Mouse (Mus musculus): Measurements from ENCODE around the gene Sp2. TPM values are rescaled to one million over a fixed set of nuclear protein-coding genes. Genes with fewer than 3 reads are reported as not detected.

Gene Sp2
- polyA plus RNA-seq, 1 experiment from 2014 or later, result 15.8 TPM

- no peaks in the 10 kb centered on the region for H3K9me3 ChIP-seq (replicated peaks; ENCODE audit: control insufficient read depth, low read length)
Measured at GRCm38 (mm10) chr11:96991501-96991900, 8.7 kb upstream of the Sp2 start.

GRCm38 (mm10) chr11:96987873-96988655 is 5.3 kb upstream of the Sp2 start:
- Histone ChIP-seq H3K9ac (replicated peaks; ENCODE audit: low read length) (peak overlapping the region; percentile 3), H3K9me3 (replicated peaks; ENCODE audit: control insufficient read depth, low read length) (no peaks in the 10 kb centered on the region), H3K36me3 (replicated peaks; ENCODE audit: control insufficient read depth, insufficient read depth, low read depth, low read length) (no peaks in the 10 kb centered on the region), H3K4me3 (ENCODE audit: low read depth, low read length) (peak overlapping the region; percentile 18), H3K4me2 (ENCODE audit: low read depth, low read length) (peak overlapping the region; percentile 41), H3K4me1 (ENCODE audit: control insufficient read depth, insufficient read depth, low read length) (no peaks in the 10 kb centered on the region; the same call in 1 of the 2 replicates), H3K27ac (replicated peaks; ENCODE audit: low read depth, low read length) (no peak overlapping the region), H3K27me3 (ENCODE audit: control insufficient read depth, insufficient read depth, low read length) (peaks cover 2% of the 10 kb centered on the region)
- ATAC-seq (replicated peaks; ENCODE audit: insufficient number of reproducible peaks, low FRiP score, low TSS enrichment, low read depth) (no peak), DNase-seq (ENCODE audit: low spot score) (peak; percentile 40)
- 6% methylated on average over 31 of the region's 31 CpGs for WGBS

More at GRCm38 (mm10) chr11:96991501-96991900, 8.7 kb upstream of the Sp2 start:
- Histone ChIP-seq H3K36me3 (replicated peaks; ENCODE audit: control insufficient read depth, insufficient read depth, low read depth, low read length) (no peaks in the 10 kb centered on the region), H3K27ac (replicated peaks; ENCODE audit: low read depth, low read length) (no peak overlapping the region), H3K9ac (replicated peaks; ENCODE audit: low read length) (no peak overlapping the region), H3K4me2 (ENCODE audit: low read depth, low read length) (no peak overlapping the region), H3K4me3 (ENCODE audit: low read depth, low read length) (no peak overlapping the region), H3K4me1 (ENCODE audit: control insufficient read depth, insufficient read depth, low read length) (no peaks in the 10 kb centered on the region; the same call in none of the 2 replicates), H3K27me3 (ENCODE audit: control insufficient read depth, insufficient read depth, low read length) (peaks cover 1% of the 10 kb centered on the region; the same call in 1 of the 2 replicates)
- ATAC-seq (replicated peaks; ENCODE audit: insufficient number of reproducible peaks, low FRiP score, low TSS enrichment, low read depth) (no peak), DNase-seq (ENCODE audit: low spot score) (no peak)
- WGBS, result 78% methylated on average over 5 of the region's 5 CpGs

GRCm38 (mm10) chr11:96986463-96986862 is 3.7 kb upstream of the Sp2 start:
- Histone ChIP-seq H3K4me2 (ENCODE audit: low read depth, low read length) (no peak overlapping the region), H3K27me3 (ENCODE audit: control insufficient read depth, insufficient read depth, low read length) (peaks cover 2% of the 10 kb centered on the region), H3K27ac (replicated peaks; ENCODE audit: low read depth, low read length) (no peak overlapping the region), H3K9ac (replicated peaks; ENCODE audit: low read length) (no peak overlapping the region), H3K4me3 (ENCODE audit: low read depth, low read length) (no peak overlapping the region), H3K9me3 (replicated peaks; ENCODE audit: control insufficient read depth, low read length) (no peaks in the 10 kb centered on the region), H3K4me1 (ENCODE audit: control insufficient read depth, insufficient read depth, low read length) (no peaks in the 10 kb centered on the region; the same call in 1 of the 2 replicates), H3K36me3 (replicated peaks; ENCODE audit: control insufficient read depth, insufficient read depth, low read depth, low read length) (no peaks in the 10 kb centered on the region)
- ATAC-seq (replicated peaks; ENCODE audit: insufficient number of reproducible peaks, low FRiP score, low TSS enrichment, low read depth) (no peak), DNase-seq (ENCODE audit: low spot score) (no peak)
- 58% methylated on average over 3 of the region's 3 CpGs for WGBS

GRCm38 (mm10) chr11:96984903-96985302 is 2.1 kb upstream of the Sp2 start:
- Histone ChIP-seq H3K4me1 (ENCODE audit: control insufficient read depth, insufficient read depth, low read length) (no peaks in the 10 kb centered on the region; the same call in 1 of the 2 replicates), H3K9ac (replicated peaks; ENCODE audit: low read length) (peak overlapping the region; percentile 1; the same call in 1 of the 2 replicates), H3K27ac (replicated peaks; ENCODE audit: low read depth, low read length) (no peak overlapping the region), H3K27me3 (ENCODE audit: control insufficient read depth, insufficient read depth, low read length) (peaks cover 2% of the 10 kb centered on the region), H3K36me3 (replicated peaks; ENCODE audit: control insufficient read depth, insufficient read depth, low read depth, low read length) (no peaks in the 10 kb centered on the region), H3K4me2 (ENCODE audit: low read depth, low read length) (no peak overlapping the region), H3K9me3 (replicated peaks; ENCODE audit: control insufficient read depth, low read length) (no peaks in the 10 kb centered on the region), H3K4me3 (ENCODE audit: low read depth, low read length) (no peak overlapping the region)
- no peak for DNase-seq (ENCODE audit: low spot score)
- no peak for ATAC-seq (replicated peaks; ENCODE audit: insufficient number of reproducible peaks, low FRiP score, low TSS enrichment, low read depth)
- WGBS, result 22% methylated on average over 4 of the region's 4 CpGs

- no peak overlapping the region for H3K4me3 ChIP-seq (ENCODE audit: low read depth, low read length)
- no peaks in the 10 kb centered on the region for H3K36me3 ChIP-seq (replicated peaks; ENCODE audit: control insufficient read depth, insufficient read depth, low read depth, low read length)
- no peaks in the 10 kb centered on the region for H3K9me3 ChIP-seq (replicated peaks; ENCODE audit: control insufficient read depth, low read length)
- DNase-seq (ENCODE audit: low spot score), result peak; percentile 88
- no peak for ATAC-seq (replicated peaks; ENCODE audit: insufficient number of reproducible peaks, low FRiP score, low TSS enrichment, low read depth)
- H3K4me2 ChIP-seq (ENCODE audit: low read depth, low read length), result peak overlapping the region; percentile 32
- H3K9ac ChIP-seq (replicated peaks; ENCODE audit: low read length), result no peak overlapping the region
- H3K27me3 ChIP-seq (ENCODE audit: control insufficient read depth, insufficient read depth, low read length), result peaks cover 2% of the 10 kb centered on the region
- H3K4me1 ChIP-seq (ENCODE audit: control insufficient read depth, insufficient read depth, low read length), result no peaks in the 10 kb centered on the region; the same call in 1 of the 2 replicates
- no peak overlapping the region for H3K27ac ChIP-seq (replicated peaks; ENCODE audit: low read depth, low read length)
- WGBS, result 3% methylated on average over 7 of the region's 7 CpGs
Measured at GRCm38 (mm10) chr11:96982355-96982754, 404 bp downstream of the Sp2 start.

GRCm38 (mm10) chr11:96981461-96981860 is 1.3 kb downstream of the Sp2 start:
- H3K4me1 ChIP-seq (ENCODE audit: control insufficient read depth, insufficient read depth, low read length), result no peaks in the 10 kb centered on the region
- no peak for ATAC-seq (replicated peaks; ENCODE audit: insufficient number of reproducible peaks, low FRiP score, low TSS enrichment, low read depth)

GRCm38 (mm10) chr11:96980021-96980420 is 2.7 kb downstream of the Sp2 start:
- ATAC-seq (replicated peaks; ENCODE audit: insufficient number of reproducible peaks, low FRiP score, low TSS enrichment, low read depth) (no peak), DNase-seq (ENCODE audit: low spot score) (no peak)
- Histone ChIP-seq H3K27me3 (ENCODE audit: control insufficient read depth, insufficient read depth, low read length) (no peaks in the 10 kb centered on the region), H3K27ac (replicated peaks; ENCODE audit: low read depth, low read length) (no peak overlapping the region), H3K9me3 (replicated peaks; ENCODE audit: control insufficient read depth, low read length) (no peaks in the 10 kb centered on the region), H3K4me2 (ENCODE audit: low read depth, low read length) (no peak overlapping the region), H3K4me3 (ENCODE audit: low read depth, low read length) (no peak overlapping the region), H3K4me1 (ENCODE audit: control insufficient read depth, insufficient read depth, low read length) (no peaks in the 10 kb centered on the region), H3K36me3 (replicated peaks; ENCODE audit: control insufficient read depth, insufficient read depth, low read depth, low read length) (no peaks in the 10 kb centered on the region), H3K9ac (replicated peaks; ENCODE audit: low read length) (no peak overlapping the region)
- WGBS, result 69% methylated on average over 5 of the region's 5 CpGs

More at GRCm38 (mm10) chr11:96981461-96981860, 1.3 kb downstream of the Sp2 start:
- no peak overlapping the region for H3K4me3 ChIP-seq (ENCODE audit: low read depth, low read length)
- peaks cover 2% of the 10 kb centered on the region for H3K27me3 ChIP-seq (ENCODE audit: control insufficient read depth, insufficient read depth, low read length)
- no peak overlapping the region for H3K27ac ChIP-seq (replicated peaks; ENCODE audit: low read depth, low read length)
- DNase-seq (ENCODE audit: low spot score), result no peak
- no peak overlapping the region for H3K4me2 ChIP-seq (ENCODE audit: low read depth, low read length)
- no peaks in the 10 kb centered on the region for H3K9me3 ChIP-seq (replicated peaks; ENCODE audit: control insufficient read depth, low read length)
- H3K36me3 ChIP-seq (replicated peaks; ENCODE audit: control insufficient read depth, insufficient read depth, low read depth, low read length), result no peaks in the 10 kb centered on the region
- no peak overlapping the region for H3K9ac ChIP-seq (replicated peaks; ENCODE audit: low read length)
- 70% methylated on average over 15 of the region's 15 CpGs for WGBS

- Histone ChIP-seq H3K27me3 (ENCODE audit: control insufficient read depth, insufficient read depth, low read length) (no peaks in the 10 kb centered on the region), H3K4me1 (ENCODE audit: control insufficient read depth, insufficient read depth, low read length) (no peaks in the 10 kb centered on the region), H3K36me3 (replicated peaks; ENCODE audit: control insufficient read depth, insufficient read depth, low read depth, low read length) (no peaks in the 10 kb centered on the region), H3K4me2 (ENCODE audit: low read depth, low read length) (no peak overlapping the region), H3K27ac (replicated peaks; ENCODE audit: low read depth, low read length) (no peak overlapping the region), H3K4me3 (ENCODE audit: low read depth, low read length) (no peak overlapping the region), H3K9ac (replicated peaks; ENCODE audit: low read length) (no peak overlapping the region), H3K9me3 (replicated peaks; ENCODE audit: control insufficient read depth, low read length) (no peaks in the 10 kb centered on the region)
- ATAC-seq (replicated peaks; ENCODE audit: insufficient number of reproducible peaks, low FRiP score, low TSS enrichment, low read depth) (no peak), DNase-seq (ENCODE audit: low spot score) (no peak)
- WGBS, result 76% methylated on average over 7 of the region's 7 CpGs
Measured at GRCm38 (mm10) chr11:96979329-96979728, 3.4 kb downstream of the Sp2 start.
